ENCODE assay signal across 26 mouse cellular contexts in the genomic region with DNA sequence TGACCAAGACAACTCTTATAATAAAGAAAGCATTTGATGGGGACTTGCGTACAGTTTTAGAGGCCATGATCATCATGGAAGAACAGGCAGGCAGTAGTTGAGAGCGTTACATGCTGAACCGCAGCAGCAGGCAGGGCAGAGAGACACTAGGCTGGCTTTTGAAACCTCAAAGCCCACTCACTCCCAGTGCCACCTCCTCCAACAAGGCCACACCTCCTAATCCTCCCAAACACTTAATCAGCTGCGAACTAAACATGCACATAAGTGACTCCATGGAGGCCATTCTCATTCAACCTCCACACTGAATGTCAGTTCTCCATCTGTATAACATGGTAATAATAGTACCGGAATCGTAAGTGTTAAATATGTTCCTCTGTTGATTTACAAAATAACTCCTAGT. TPM values are rescaled to one million over a fixed set of nuclear protein-coding genes. Genes with fewer than 3 reads are reported as not detected.
DNase-seq lines count a peak whose midpoint lies in the region; ATAC-seq and TF ChIP-seq lines count a peak whose summit lies in the region.
"Had no signal": no experiment of that assay in that cellular context is flagged by ENCODE, and none has a peak within 500 bp of the region (broad histone marks: within the 10 kb centered on the region; RNA-seq: fewer than 3 reads in every experiment).

No protein-coding gene starts in this region.

- peaks cover 46% of the 10 kb centered on the region for H3K36me3 ChIP-seq in forebrain, embryonic 13.5 days (ENCODE audit: poor library complexity, severe bottlenecking)
- H3K36me3 ChIP-seq in forebrain, embryonic 16.5 days (ENCODE audit: control insufficient read depth, insufficient read depth): peaks cover 19% of the 10 kb centered on the region
- H3K36me3 ChIP-seq in CH12.LX (replicated peaks in 1 of 2; ENCODE audit: control insufficient read depth in 1 of 2, insufficient read depth in 1 of 2, low read length in 1 of 2): peaks cover 29 to 57% of the 10 kb centered on the region in 2 experiments

- ATAC-seq in forebrain, embryonic 13.5 days: no peak
- ATAC-seq in forebrain, embryonic 16.5 days: no peak
- ATAC-seq in megakaryocyte-erythroid progenitor cell, adult 5-6 weeks (replicated peaks; ENCODE audit: low FRiP score, low TSS enrichment, poor library complexity, severe bottlenecking): no peak
- ATAC-seq: activated CD4-positive, CD25-positive, alpha-beta regulatory T cell, adult 4 months; forebrain, embryonic 14.5 days; intestine, embryonic 16.5 days had no signal

- no peak overlapping the region for H3K4me3 ChIP-seq in forebrain, embryonic 13.5 days
- H3K4me3 ChIP-seq in forebrain, embryonic 16.5 days (replicated peaks; ENCODE audit: low read length): no peak overlapping the region
- H3K4me3 ChIP-seq in CH12.LX (replicated peaks in 1 of 3; ENCODE audit: low read depth in 2 of 3, low read length in 2 of 3, poor library complexity in 1 of 3): no peak overlapping the region
- H3K4me3 ChIP-seq: gastrocnemius, adult 2 months; heart, embryonic 13.5 days; hindbrain, embryonic 15.5 days had no signal

- peak overlapping the region; percentile 96; the same call in 1 of the 2 replicates for H3K4me2 ChIP-seq in forebrain, embryonic 13.5 days
- no peak overlapping the region for H3K4me2 ChIP-seq in forebrain, embryonic 16.5 days (ENCODE audit: low read length)
- H3K4me2 ChIP-seq in CH12.LX (ENCODE audit: insufficient read depth, low read depth, poor library complexity, severe bottlenecking): 0 out of 2 replicates have a peak overlapping the region, but pooled peaks have one; percentile 98
- H3K4me2 ChIP-seq: hindbrain, embryonic 15.5 days had no signal

- dilution Hi-C loops in CH12.LX (cut with MboI; ENCODE audit: extremely low pct_ligation_motif_present, extremely low pct_unique_long_range_greater_than_20kb, low sequenced_read_pairs): no loop called here

- no peaks in the 10 kb centered on the region for H3K9me3 ChIP-seq in forebrain, embryonic 13.5 days (replicated peaks)
- no peaks in the 10 kb centered on the region for H3K9me3 ChIP-seq in forebrain, embryonic 16.5 days (ENCODE audit: control insufficient read depth, low read length)
- no peaks in the 10 kb centered on the region for H3K9me3 ChIP-seq in CH12.LX (replicated peaks; ENCODE audit: low read length)
- H3K9me3 ChIP-seq: heart, embryonic 13.5 days; hindbrain, embryonic 15.5 days had no signal

- 90% methylated on average over 6 of the region's 6 CpGs for WGBS in forebrain, embryonic 13.5 days
- WGBS in forebrain, embryonic 16.5 days: 89% methylated on average over 6 of the region's 6 CpGs

- no peak for TF ChIP-seq CTCF in CH12.LX (conservative IDR thresholded peaks at IDR 0.05 in 1 of 2, IDR thresholded peaks at IDR 0.05 in 1 of 2; ENCODE audit: low read depth in 2 of 2, low read length in 2 of 2)

- in situ Hi-C loops in CH12.LX (cut with MboI; ENCODE audit: low pct_ligation_motif_present, low pct_unique_long_range_greater_than_20kb, low sequenced_read_pairs): loop anchor here (25.0 kb wide), 1 partner anchor 361 kb away; a partner anchor contains a TSS

- no peaks in the 10 kb centered on the region for H3K27me3 ChIP-seq in forebrain, embryonic 13.5 days
- H3K27me3 ChIP-seq in forebrain, embryonic 16.5 days (replicated peaks; ENCODE audit: control insufficient read depth, insufficient read depth, low read length): no peaks in the 10 kb centered on the region
- H3K27me3 ChIP-seq in CH12.LX (replicated peaks): no peaks in the 10 kb centered on the region
- H3K27me3 ChIP-seq: heart, embryonic 13.5 days; hindbrain, embryonic 15.5 days had no signal

- no peak overlapping the region for H3K27ac ChIP-seq in forebrain, embryonic 13.5 days
- no peak overlapping the region for H3K27ac ChIP-seq in forebrain, embryonic 16.5 days (ENCODE audit: low read length)
- H3K27ac ChIP-seq in CH12.LX (ENCODE audit: insufficient read depth, low read depth): no peak overlapping the region
- H3K27ac ChIP-seq: gastrocnemius, adult 2 months; heart, embryonic 13.5 days; hindbrain, embryonic 15.5 days had no signal

- no peak for TF ChIP-seq EP300 in CH12.LX (IDR thresholded peaks at IDR 0.05; ENCODE audit: low read length)

- peaks cover 45% of the 10 kb centered on the region for H3K79me2 ChIP-seq in CH12.LX (replicated peaks; ENCODE audit: control insufficient read depth, extremely low read depth, insufficient read depth, poor library complexity, severe bottlenecking)

- peaks cover 25% of the 10 kb centered on the region for H3K4me1 ChIP-seq in forebrain, embryonic 13.5 days
- H3K4me1 ChIP-seq in forebrain, embryonic 16.5 days (replicated peaks; ENCODE audit: control insufficient read depth, insufficient read depth, low read length): peaks cover 21% of the 10 kb centered on the region
- H3K4me1 ChIP-seq in CH12.LX (ENCODE audit: control insufficient read depth in 1 of 2, insufficient read depth in 2 of 2): peaks cover 8 to 25% of the 10 kb centered on the region in 2 experiments

- TF ChIP-seq POLR2A in CH12.LX (IDR thresholded peaks at IDR 0.05; ENCODE audit: low read depth, low read length): no peak

- DNase-seq in CH12.LX (ENCODE audit: extremely low read depth) (no peak), ES-CJ7 (ENCODE audit: low read depth, low spot score) (peak; percentile 41), ZHBTc4 (ENCODE audit: low read depth, low spot score) (peak; percentile 54)
- no peak for DNase-seq in B cell, adult 2 months
- no peak for DNase-seq in cerebellum, adult 18-20 months
- DNase-seq: adrenal gland, postnatal 14 days; cerebellum, adult 11-12 months; cerebellum, adult 9-11 months; cerebellum, postnatal 36 days; gastrocnemius, adult 2 months; gastrocnemius, postnatal 36 days; heart, adult 11 months; heart, postnatal 36 days; kidney, adult 2 months had no signal

- no peak overlapping the region for H3K9ac ChIP-seq in forebrain, embryonic 13.5 days
- H3K9ac ChIP-seq in forebrain, embryonic 16.5 days (replicated peaks; ENCODE audit: low read depth, low read length): no peak overlapping the region
- H3K9ac ChIP-seq in CH12.LX (ENCODE audit: insufficient read depth, low read depth): no peak overlapping the region
- H3K9ac ChIP-seq: hindbrain, embryonic 15.5 days had no signal

- no peak for TF ChIP-seq RAD21 in CH12.LX (IDR thresholded peaks at IDR 0.05; ENCODE audit: low read depth, low read length)

TF ChIP-seq in CH12.LX, 34 proteins besides CTCF, POLR2A, EP300 and RAD21:
- TF ChIP-seq MAZ (IDR thresholded peaks at IDR 0.05; ENCODE audit: low read depth, low read length) (no peak), GABPA (IDR thresholded peaks at IDR 0.05; ENCODE audit: insufficient replicate concordance, low read depth, low read length) (no peak), UBTF (IDR thresholded peaks at IDR 0.05; ENCODE audit: low read depth, low read length) (no peak), NELFE (IDR thresholded peaks at IDR 0.05; ENCODE audit: low read depth, low read length) (no peak), MAX (IDR thresholded peaks at IDR 0.05; ENCODE audit: low read length) (no peak), ELF1 (IDR thresholded peaks at IDR 0.05; ENCODE audit: low read depth, low read length) (no peak)

RNA-seq across cellular contexts. Expression of a gene that starts 2.5 kb away (rescaled TPM):
- 791 and 827 TPM in 2 replicates for polyA plus RNA-seq in forebrain, embryonic 13.5 days (2015; fragmentation: Nextera tagmentation; extraction: Ambion mirVana)
- polyA plus RNA-seq in forebrain, embryonic 16.5 days (2015; fragmentation: Nextera tagmentation; extraction: Ambion mirVana): 420 and 457 TPM in 2 replicates
- total RNA-seq in CH12.LX (2012; rRNA removed) (462 and 546 TPM in 2 replicates), CH12.LX (2014; rRNA removed) (137 and 146 TPM in 2 replicates)
- 408 and 446 TPM in 2 replicates for polyA plus RNA-seq in CH12.LX (2012; ENCODE audit: insufficient read length, low read depth)
- total RNA-seq in megakaryocyte-erythroid progenitor cell, adult 5-6 weeks (2014; fragmentation: Nextera tagmentation): 665 and 676 TPM in 2 replicates
- total RNA-seq in megakaryocyte-erythroid progenitor cell, adult 5-6 weeks (2017): 44.6 and 66.9 TPM in 2 replicates

RNA-seq across cellular contexts. Expression of a gene that starts 8.1 kb away (rescaled TPM):
- 128 and 142 TPM in 2 replicates for polyA plus RNA-seq in forebrain, embryonic 13.5 days (2015; fragmentation: Nextera tagmentation; extraction: Ambion mirVana)
- 128 TPM in 2 replicates for polyA plus RNA-seq in forebrain, embryonic 16.5 days (2015; fragmentation: Nextera tagmentation; extraction: Ambion mirVana)
- 152 and 200 TPM in 2 replicates for total RNA-seq in CH12.LX (2012; rRNA removed)
- total RNA-seq in CH12.LX (2014; rRNA removed): 339 and 378 TPM in 2 replicates
- polyA plus RNA-seq in CH12.LX (2012; ENCODE audit: insufficient read length, low read depth): 160 and 179 TPM in 2 replicates
- total RNA-seq in megakaryocyte-erythroid progenitor cell, adult 5-6 weeks (2014; fragmentation: Nextera tagmentation): 40.6 and 40.9 TPM in 2 replicates
- 74.9 and 88.5 TPM in 2 replicates for total RNA-seq in megakaryocyte-erythroid progenitor cell, adult 5-6 weeks (2017)

RNA-seq across cellular contexts. Expression of a gene that starts 23.4 kb away (rescaled TPM):
- polyA plus RNA-seq in forebrain, embryonic 13.5 days (2015; fragmentation: Nextera tagmentation; extraction: Ambion mirVana): 97.5 and 106 TPM in 2 replicates
- 104 and 119 TPM in 2 replicates for polyA plus RNA-seq in forebrain, embryonic 16.5 days (2015; fragmentation: Nextera tagmentation; extraction: Ambion mirVana)
- total RNA-seq in CH12.LX (2012; rRNA removed): 12.8 and 14.1 TPM in 2 replicates
- total RNA-seq in CH12.LX (2014; rRNA removed): 10.7 and 12.9 TPM in 2 replicates
- 8.7 TPM in 2 replicates for polyA plus RNA-seq in CH12.LX (2012; ENCODE audit: insufficient read length, low read depth)
- total RNA-seq in megakaryocyte-erythroid progenitor cell, adult 5-6 weeks (2014; fragmentation: Nextera tagmentation): 14.1 and 15.5 TPM in 2 replicates
- 34.3 and 40.4 TPM in 2 replicates for total RNA-seq in megakaryocyte-erythroid progenitor cell, adult 5-6 weeks (2017)

RNA-seq across cellular contexts. Expression of a gene that starts 30.5 kb away (rescaled TPM):
- 354 and 375 TPM in 2 replicates for polyA plus RNA-seq in forebrain, embryonic 13.5 days (2015; fragmentation: Nextera tagmentation; extraction: Ambion mirVana)
- polyA plus RNA-seq in forebrain, embryonic 16.5 days (2015; fragmentation: Nextera tagmentation; extraction: Ambion mirVana): 370 and 414 TPM in 2 replicates
- total RNA-seq in CH12.LX (2012; rRNA removed): 31.8 and 36.8 TPM in 2 replicates
- 41.4 and 49.1 TPM in 2 replicates for total RNA-seq in CH12.LX (2014; rRNA removed)
- 34.0 and 36.1 TPM in 2 replicates for polyA plus RNA-seq in CH12.LX (2012; ENCODE audit: insufficient read length, low read depth)
- 92.4 and 94.8 TPM in 2 replicates for total RNA-seq in megakaryocyte-erythroid progenitor cell, adult 5-6 weeks (2014; fragmentation: Nextera tagmentation)
- 42.8 and 85.8 TPM in 2 replicates for total RNA-seq in megakaryocyte-erythroid progenitor cell, adult 5-6 weeks (2017)

RNA-seq across cellular contexts. Expression of a gene that starts 52.9 kb away (rescaled TPM):
- 0.35 and 0.43 TPM in 2 replicates for polyA plus RNA-seq in forebrain, embryonic 13.5 days (2015; fragmentation: Nextera tagmentation; extraction: Ambion mirVana)
- not detected in 2 replicates for polyA plus RNA-seq in forebrain, embryonic 16.5 days (2015; fragmentation: Nextera tagmentation; extraction: Ambion mirVana)
- not detected in 2 replicates for total RNA-seq in CH12.LX (2012; rRNA removed)
- not detected in 2 replicates for total RNA-seq in CH12.LX (2014; rRNA removed)
- not detected in 2 replicates for polyA plus RNA-seq in CH12.LX (2012; ENCODE audit: insufficient read length, low read depth)
- not detected in 2 replicates for total RNA-seq in megakaryocyte-erythroid progenitor cell, adult 5-6 weeks (2014; fragmentation: Nextera tagmentation)
- 4.9 TPM in 1 of 2 replicates, not detected in the other for total RNA-seq in megakaryocyte-erythroid progenitor cell, adult 5-6 weeks (2017)
- total RNA-seq: heart, postnatal 36 days had no signal
- polyA plus RNA-seq: activated CD4-positive, CD25-positive, alpha-beta regulatory T cell, adult 4 months; embryonic facial prominence, embryonic 14.5 days; erythroblast, embryonic 14.5 days; heart, embryonic 13.5 days; heart, postnatal 0 days; hindbrain, embryonic 11.5 days; intestine, embryonic 16.5 days had no signal

Comparison
In these comparisons a context has a peak if more than half of its experiments do, and no peak if none do; other contexts are left out.
1. DNase-seq: peak in ES-CJ7 (single experiment) and ZHBTc4 (single experiment); none in CH12.LX (single experiment), B cell, adult 2 months (0 of 2) and cerebellum, adult 18-20 months (0 of 2).
2. RNA of a gene that starts 23.4 kb away (polyA plus RNA-seq): 104 to 119 TPM in forebrain, embryonic 16.5 days and 97.5 to 106 TPM in forebrain, embryonic 13.5 days; 8.7 TPM in CH12.LX; every median in the first group is over 10 times any median in the second.